Mouse (Mus musculus) myocyte (in vitro differentiated cells): ENCODE measurements at regions not wholly inside any gene's neighbourhood (a gene's known extent, or its start where the extent isn't known, plus 50 kb on each side); places are given as distances from the start of the nearest gene placed in this dataset.

Experiments used
- H3K27me3 ChIP-seq: one replicate; pipeline ENCODE4 v1.6.1; 2011; ENCODE audit not compliant: control insufficient read depth, insufficient read depth, insufficient read length
- H3K36me3 ChIP-seq: one replicate; pipeline ENCODE4 v1.6.1; 2011; ENCODE audit not compliant: control insufficient read depth, insufficient read depth
- H3K4me2 ChIP-seq: one replicate; pipeline ENCODE4 v1.6.1; 2011; ENCODE audit warnings: low read depth, control low read depth
- H3K4me3 ChIP-seq: one replicate; pipeline ENCODE4 v1.5.1; 2011; ENCODE audit warnings: mild to moderate bottlenecking, control low read depth, moderate library complexity
- H3K79me2 ChIP-seq: one replicate; pipeline ENCODE4 v1.6.1; 2011; ENCODE audit not compliant: control insufficient read depth, insufficient read depth
- H3ac ChIP-seq: one replicate; pipeline ENCODE4 v1.6.1; 2011; ENCODE audit not compliant: control insufficient read depth, insufficient read length
- CEBPB ChIP-seq: IDR thresholded peaks from 2 replicates; pipeline ENCODE4 v1.6.1; 2011; ENCODE audit warnings: mild to moderate bottlenecking, moderate library complexity; ENCODE audit not compliant: poor library complexity, insufficient read depth, severe bottlenecking
- E2F4 ChIP-seq: IDR thresholded peaks from one replicate; pipeline ENCODE4 v1.6.1; 2011; ENCODE audit warnings: mild to moderate bottlenecking, control low read depth, moderate library complexity; ENCODE audit not compliant: insufficient read depth
- MAX ChIP-seq: IDR thresholded peaks from one replicate; pipeline ENCODE4 v1.6.1; 2011; ENCODE audit warnings: low read depth, mild to moderate bottlenecking, control low read depth
- MYOD1 ChIP-seq, 3 experiments: IDR thresholded peaks; one replicate each; pipeline ENCODE4 v1.6.1; 2011; ENCODE audit warnings: control low read depth in 2 of 3, low read depth in 2 of 3, mild to moderate bottlenecking in 2 of 3, moderate library complexity in 1 of 3; ENCODE audit not compliant: insufficient read length in 2 of 3, control insufficient read depth in 1 of 3
- MYOG ChIP-seq, 3 experiments: IDR thresholded peaks; one replicate each; pipeline ENCODE4 v1.6.1; 2011; ENCODE audit warnings: control low read depth in 2 of 3, low read depth in 2 of 3, mild to moderate bottlenecking in 2 of 3; ENCODE audit not compliant: insufficient read length in 2 of 3, control insufficient read depth in 1 of 3, insufficient read depth in 1 of 3
- POLR2A ChIP-seq: IDR thresholded peaks from one replicate; pipeline ENCODE4 v1.6.1; 2011; ENCODE audit warnings: low read depth, mild to moderate bottlenecking, control low read depth, moderate library complexity; ENCODE audit not compliant: insufficient read length
- POLR2AphosphoS2 ChIP-seq: IDR thresholded peaks from one replicate; pipeline ENCODE4 v1.6.1; 2011; ENCODE audit warnings: low read depth, control low read depth; ENCODE audit not compliant: insufficient read length
- REST ChIP-seq: IDR thresholded peaks from one replicate; pipeline ENCODE4 v1.6.1; 2011; ENCODE audit warnings: mild to moderate bottlenecking, control low read depth, moderate library complexity; ENCODE audit not compliant: insufficient read depth, insufficient read length
- SRF ChIP-seq: IDR thresholded peaks from one replicate; pipeline ENCODE4 v1.6.1; 2011; ENCODE audit warnings: low read depth; ENCODE audit not compliant: control insufficient read depth, insufficient read length
- TCF12 ChIP-seq: IDR thresholded peaks from one replicate; pipeline ENCODE4 v1.6.1; 2011; ENCODE audit warnings: mild to moderate bottlenecking, control low read depth; ENCODE audit not compliant: poor library complexity, insufficient read depth, severe bottlenecking
- TCF3 ChIP-seq: IDR thresholded peaks from one replicate; pipeline ENCODE4 v1.6.1; 2011; ENCODE audit warnings: low read depth, control low read depth; ENCODE audit not compliant: insufficient read length
- USF1 ChIP-seq: IDR thresholded peaks from one replicate; pipeline ENCODE4 v1.6.1; 2011; ENCODE audit warnings: low read depth, mild to moderate bottlenecking, control low read depth, moderate library complexity

GRCm38 (mm10) chr3:52211303-52211695 is 56.8 kb upstream of the Foxo1 start:
- Histone ChIP-seq H3K79me2 (no peaks in the 10 kb centered on the region), H3K36me3 (no peaks in the 10 kb centered on the region), H3K4me3 (no peak overlapping the region), H3K4me2 (no peak overlapping the region), H3K27me3 (no peaks in the 10 kb centered on the region), H3ac (no peak overlapping the region)
- TF ChIP-seq USF1 (no peak), TCF12 (no peak), MAX (no peak)

GRCm38 (mm10) chr3:52214114-52214513 is 54.0 kb upstream of the Foxo1 start:
- H3K79me2 ChIP-seq = no peaks in the 10 kb centered on the region
- no peak for TF ChIP-seq POLR2A
- no peak for TF ChIP-seq MAX
- no peak for TF ChIP-seq MYOD1 (IDR thresholded peaks at IDR 0.05; ENCODE audit: control insufficient read depth in 1 of 3, insufficient read length in 2 of 3, low read depth in 2 of 3)
- no peak for TF ChIP-seq MYOG (IDR thresholded peaks at IDR 0.05; ENCODE audit: control insufficient read depth in 1 of 3, insufficient read depth in 1 of 3, insufficient read length in 2 of 3, low read depth in 2 of 3)
- TF ChIP-seq USF1 = no peak
- TF ChIP-seq REST = no peak
- no peak for TF ChIP-seq E2F4
- no peak for TF ChIP-seq SRF
- TF ChIP-seq TCF12 = no peak
- no peak for TF ChIP-seq TCF3
- TF ChIP-seq CEBPB = no peak
- no peak for TF ChIP-seq POLR2AphosphoS2
- H3K36me3 ChIP-seq = no peaks in the 10 kb centered on the region
- H3ac ChIP-seq = no peak overlapping the region
- H3K4me2 ChIP-seq = no peak overlapping the region
- H3K27me3 ChIP-seq = no peaks in the 10 kb centered on the region
- no peak overlapping the region for H3K4me3 ChIP-seq

- Histone ChIP-seq H3K4me3 (no peak overlapping the region), H3ac (no peak overlapping the region), H3K27me3 (no peaks in the 10 kb centered on the region), H3K36me3 (no peaks in the 10 kb centered on the region), H3K79me2 (no peaks in the 10 kb centered on the region), H3K4me2 (no peak overlapping the region)
- TF ChIP-seq POLR2A (no peak), E2F4 (no peak), MYOG (IDR thresholded peaks at IDR 0.05; ENCODE audit: control insufficient read depth in 1 of 3, insufficient read depth in 1 of 3, insufficient read length in 2 of 3, low read depth in 2 of 3) (no peak), REST (no peak), TCF12 (no peak), MAX (no peak), TCF3 (no peak), CEBPB (no peak)
Observed at GRCm38 (mm10) chr3:52215083-52215482, 53.1 kb upstream of the Foxo1 start.
